Mouse (Mus musculus) G1E (cell line): ENCODE data around the gene 4931428L18Rik.

ENCODE experiments used
- CTCF ChIP-seq: IDR thresholded peaks from 2 replicates; pipeline ENCODE4 v1.5.1; 2012; ENCODE audit warnings: low read depth, low read length, inconsistent platforms, mixed read lengths
- GATA2 ChIP-seq: IDR thresholded peaks from 2 replicates; pipeline ENCODE4 v1.6.1; 2012; ENCODE audit warnings: low read depth, low read length, inconsistent platforms, borderline replicate concordance
- TAL1 ChIP-seq: conservative IDR thresholded peaks from 2 replicates; pipeline ENCODE4 v1.6.1; 2012; ENCODE audit warnings: low read depth, low read length, inconsistent platforms, mixed read lengths

GRCm38 (mm10) chr1:31222564-31222963 is at the start of gene 4931428L18Rik, which contains the start of gene Pih1d3:
- no peak for TF ChIP-seq CTCF
- TF ChIP-seq TAL1, result no peak
- TF ChIP-seq GATA2, result no peak
